Mouse (Mus musculus) midbrain, embryonic 12.5 days (tissue): ENCODE measurements around the gene Cnpy2. TPM values are rescaled to one million over a fixed set of nuclear protein-coding genes. Genes with fewer than 3 reads are reported as not detected.
"Not testable (repeated sequence)": the region's sequence is repeated elsewhere in the genome, so short reads cannot be mapped to it uniquely, and the experiment has no call there.

Experiments used
- ATAC-seq: fragments of 200-750 bp; cut with Nextera tagmentation; 2 replicates; pipeline ENCODE4 v1.8.0; 2017; ENCODE audit warnings: low read depth, moderate TSS enrichment, moderate library complexity; ENCODE audit not compliant: low FRiP score
- H3K27ac ChIP-seq: fragments of 300-500 bp; sonication (generic); replicated peaks from 2 replicates; pipeline ENCODE4 v1.5.1; 2016; ENCODE audit warnings: mild to moderate bottlenecking
- H3K27me3 ChIP-seq: fragments of 300-500 bp; sonication (generic); 2 replicates; pipeline ENCODE4 v1.6.1; 2016; ENCODE audit warnings: mild to moderate bottlenecking
- H3K36me3 ChIP-seq: fragments of 300-500 bp; sonication (generic); 2 replicates; pipeline ENCODE4 v1.6.1; 2016
- H3K4me1 ChIP-seq: fragments of 300-500 bp; sonication (generic); 2 replicates; pipeline ENCODE4 v1.6.1; 2016
- H3K4me2 ChIP-seq: fragments of 300-500 bp; sonication (generic); replicated peaks from 2 replicates; pipeline ENCODE4 v1.6.1; 2016; ENCODE audit warnings: mild to moderate bottlenecking, moderate library complexity
- H3K4me3 ChIP-seq: fragments of 300-500 bp; sonication (generic); 2 replicates; pipeline ENCODE4 v1.5.1; 2016; ENCODE audit warnings: mild to moderate bottlenecking
- H3K9ac ChIP-seq: fragments of 300-500 bp; sonication (generic); replicated peaks from 2 replicates; pipeline ENCODE4 v1.6.1; 2016; ENCODE audit warnings: mild to moderate bottlenecking, moderate library complexity
- H3K9me3 ChIP-seq: fragments of 300-500 bp; sonication (generic); 2 replicates; pipeline ENCODE4 v1.6.1; 2016; ENCODE audit warnings: mild to moderate bottlenecking
- WGBS: fragments of 180-500 bp; shearing (Covaris S2); methylation state at CpG from one replicate; pipeline ENCODE4 v1.1.7; 2016; 5-methylcytosine and 5-hydroxymethylcytosine counted together
- polyA plus RNA-seq: library from polyadenylated mRNA; unstranded; fragments of >200 nt; fragmentation: Nextera tagmentation; extraction: Ambion mirVana; gene quantifications from 2 replicates; pipeline ENCODE4 v1.2.1, GENCODE M21; 2016

Cnpy2 gene
- polyA plus RNA-seq: 219 and 220 TPM in 2 replicates

DNA sequence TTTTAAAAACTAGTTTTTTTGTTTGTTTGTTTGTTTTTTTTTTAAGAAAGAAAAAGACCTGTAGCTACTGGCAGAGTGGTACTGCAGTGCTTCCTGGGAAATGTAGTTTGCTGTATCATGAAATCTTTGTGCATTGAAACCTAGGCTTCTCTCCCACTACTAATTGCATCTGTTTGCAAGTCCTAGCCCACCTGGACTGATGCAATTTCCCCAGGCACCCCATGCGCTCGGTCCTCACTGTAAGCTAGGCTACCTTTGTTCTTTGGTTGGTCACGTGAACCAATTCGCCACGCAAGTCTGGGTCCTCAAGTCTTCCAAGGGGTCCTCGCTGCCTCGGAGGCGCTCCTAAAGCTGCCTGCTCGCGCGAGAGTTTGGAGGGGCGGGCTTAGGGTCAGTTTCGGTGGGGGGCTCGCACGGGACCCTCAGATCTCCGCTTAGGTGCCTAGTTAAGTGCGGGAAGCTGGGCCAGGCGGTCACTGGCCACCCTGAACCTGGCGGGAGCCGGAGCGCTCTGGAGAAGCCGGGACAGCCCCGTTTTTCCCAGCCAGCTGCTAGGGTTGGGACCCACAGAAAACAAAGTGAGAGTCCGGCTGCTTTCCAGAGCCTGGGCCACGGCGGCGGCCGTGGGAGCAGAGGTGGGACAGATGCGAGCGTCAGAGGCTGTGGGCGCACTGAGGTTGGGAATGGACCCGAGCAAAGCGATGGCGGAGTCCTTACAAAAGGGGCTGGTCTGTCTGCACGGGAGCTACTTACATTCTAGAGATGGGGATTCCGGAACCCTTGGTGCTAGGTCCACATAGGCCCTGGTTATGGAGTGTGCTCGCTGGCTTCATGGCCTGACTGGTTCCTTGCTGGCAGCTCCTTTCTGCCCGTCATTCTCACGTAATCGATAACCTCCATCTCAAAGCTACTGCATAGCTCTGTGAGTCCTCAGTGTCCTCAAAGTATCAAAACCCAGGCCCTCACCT lies at the start of gene Cnpy2:
Gene Cnpy2 (plus strand): TSS at position 319 of the 968 bp plus-strand sequence.
- H3K36me3 ChIP-seq: peaks cover 59% of the 10 kb centered on the region
- under 1% methylated on average over 40 of the region's 40 CpGs for WGBS
- no peaks in the 10 kb centered on the region for H3K9me3 ChIP-seq
- ATAC-seq: peak; percentile 97
- H3K9ac ChIP-seq: peak within 1 kb of the TSS; percentile 96
- peak within 1 kb of the TSS; percentile 88 for H3K4me3 ChIP-seq
- peaks cover 19% of the 10 kb centered on the region for H3K4me1 ChIP-seq
- H3K27me3 ChIP-seq: no peaks in the 10 kb centered on the region
- peak within 1 kb of the TSS; percentile 94 for H3K27ac ChIP-seq
- H3K4me2 ChIP-seq: peak within 1 kb of the TSS; percentile 86

DNA sequence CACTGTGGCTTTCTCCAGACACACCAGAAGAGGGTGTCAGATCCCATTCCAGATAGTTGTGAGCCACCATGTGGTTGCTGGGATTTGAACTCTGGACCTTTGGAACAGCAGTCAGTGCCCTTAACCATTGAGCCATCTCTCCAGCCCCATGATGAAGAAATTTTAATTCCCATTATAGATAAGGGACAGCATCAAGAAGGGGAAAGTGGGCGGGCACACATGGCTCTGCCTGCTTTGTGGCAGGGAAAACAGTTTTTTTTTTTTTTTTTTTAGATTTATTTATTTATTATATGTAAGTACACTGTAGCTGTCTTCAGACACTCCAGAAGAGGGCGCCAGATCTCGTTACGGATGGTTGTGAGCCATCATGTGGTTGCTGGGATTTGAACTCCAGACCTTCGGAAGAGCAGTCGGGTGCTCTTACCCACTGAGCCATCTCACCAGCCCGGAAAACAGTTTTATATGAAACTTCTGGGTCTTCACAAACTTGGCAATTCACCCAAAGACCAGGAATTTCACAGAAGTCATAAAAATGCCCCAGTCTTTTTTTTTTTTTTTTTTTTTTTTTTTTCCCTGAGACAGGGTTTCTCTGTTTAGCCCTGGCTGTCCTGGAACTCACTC lies 49.3 kb upstream of the Cnpy2 start:
- H3K4me3 ChIP-seq, H3K4me2 ChIP-seq, H3K4me1 ChIP-seq, H3K27me3 ChIP-seq, H3K36me3 ChIP-seq, H3K27ac ChIP-seq, ATAC-seq, H3K9ac ChIP-seq, H3K9me3 ChIP-seq: not testable (repeated sequence)
- 92% methylated on average over 6 of the region's 7 CpGs for WGBS

- 100% methylated on average over 1 of the region's 1 CpGs for WGBS
- peaks cover 23% of the 10 kb centered on the region for H3K36me3 ChIP-seq
- not testable (repeated sequence) for H3K4me3 ChIP-seq, H3K27ac ChIP-seq, ATAC-seq, H3K27me3 ChIP-seq, H3K4me1 ChIP-seq, H3K9me3 ChIP-seq, H3K9ac ChIP-seq, H3K4me2 ChIP-seq
Observed at GRCm38 (mm10) chr10:128275374-128275773, 46.9 kb upstream of the Cnpy2 start.

GRCm38 (mm10) chr10:128278158-128278557 lies 44.1 kb upstream of the Cnpy2 start:
- no peak for ATAC-seq
- Histone ChIP-seq H3K27ac (no peak overlapping the region), H3K4me2 (no peak overlapping the region), H3K9me3 (no peaks in the 10 kb centered on the region), H3K4me3 (no peak overlapping the region), H3K9ac (no peak overlapping the region), H3K4me1 (no peaks in the 10 kb centered on the region), H3K27me3 (no peaks in the 10 kb centered on the region), H3K36me3 (peaks cover 50% of the 10 kb centered on the region)
- 64% methylated on average over 6 of the region's 6 CpGs for WGBS

DNA sequence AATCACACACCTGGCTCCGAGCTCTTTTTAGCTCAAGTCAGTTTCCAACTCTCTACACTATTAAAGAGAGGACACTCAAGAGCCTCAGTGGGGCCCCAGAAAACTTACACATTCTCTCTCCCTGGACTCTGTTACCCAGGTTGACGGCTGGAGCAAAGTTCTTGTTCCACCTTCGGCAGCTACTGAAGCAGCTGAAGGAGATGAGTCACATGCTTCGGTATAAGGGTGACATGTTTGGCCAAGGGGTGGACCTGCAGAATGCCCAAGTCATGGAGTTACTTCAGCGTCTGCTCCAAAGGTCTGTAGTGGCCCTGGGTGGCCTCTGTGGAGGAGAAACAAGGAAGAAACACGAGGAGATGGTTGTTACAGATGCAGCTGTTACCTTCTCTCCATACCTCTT lies 41.3 kb upstream of the Cnpy2 start:
- no peaks in the 10 kb centered on the region for H3K9me3 ChIP-seq
- H3K4me3 ChIP-seq: no peak overlapping the region
- no peaks in the 10 kb centered on the region for H3K27me3 ChIP-seq
- H3K4me2 ChIP-seq: no peak overlapping the region
- no peak overlapping the region for H3K9ac ChIP-seq
- no peak for ATAC-seq
- 93% methylated on average over 6 of the region's 6 CpGs for WGBS
- no peaks in the 10 kb centered on the region for H3K4me1 ChIP-seq
- peaks cover 71% of the 10 kb centered on the region for H3K36me3 ChIP-seq
- no peak overlapping the region for H3K27ac ChIP-seq

DNA sequence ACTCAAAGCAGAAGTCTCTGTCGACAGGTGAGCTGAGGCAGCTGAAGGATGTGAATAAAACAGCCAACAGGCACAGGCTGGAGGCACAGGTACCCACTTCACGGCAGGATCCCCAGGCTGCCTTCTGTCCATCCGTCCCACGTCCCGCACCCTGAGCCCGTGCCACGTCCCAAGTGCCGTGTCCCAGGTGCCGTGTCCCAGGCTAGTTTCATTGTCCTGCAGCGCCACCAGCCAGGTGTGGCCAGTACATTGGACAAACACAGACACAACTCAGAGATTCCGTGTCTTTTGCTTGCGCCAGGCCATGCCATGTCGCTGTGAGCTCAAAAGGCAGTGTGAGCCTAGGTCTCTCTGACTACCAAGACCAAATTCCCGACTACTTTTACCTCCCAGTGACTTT lies 40.6 kb upstream of the Cnpy2 start:
- WGBS: 92% methylated on average over 14 of the region's 14 CpGs
- Histone ChIP-seq H3K9ac (no peak overlapping the region), H3K4me3 (no peak overlapping the region), H3K27me3 (no peaks in the 10 kb centered on the region), H3K27ac (no peak overlapping the region), H3K4me2 (no peak overlapping the region), H3K9me3 (no peaks in the 10 kb centered on the region), H3K36me3 (peaks cover 74% of the 10 kb centered on the region), H3K4me1 (no peaks in the 10 kb centered on the region)
- ATAC-seq: no peak

GRCm38 (mm10) chr10:128282886-128283450 lies 39.3 kb upstream of the Cnpy2 start:
- WGBS: 89% methylated on average over 20 of the region's 20 CpGs
- Histone ChIP-seq H3K4me3 (no peak overlapping the region), H3K4me1 (no peaks in the 10 kb centered on the region), H3K9ac (no peak overlapping the region), H3K9me3 (no peaks in the 10 kb centered on the region), H3K27ac (no peak overlapping the region), H3K4me2 (no peak overlapping the region), H3K36me3 (peaks cover 73% of the 10 kb centered on the region), H3K27me3 (no peaks in the 10 kb centered on the region)
- no peak for ATAC-seq

GRCm38 (mm10) chr10:128283604-128284579 lies 38.4 kb upstream of the Cnpy2 start:
- Histone ChIP-seq H3K4me1 (no peaks in the 10 kb centered on the region), H3K27me3 (no peaks in the 10 kb centered on the region), H3K4me2 (no peak overlapping the region), H3K27ac (no peak overlapping the region), H3K36me3 (peaks cover 76% of the 10 kb centered on the region), H3K9ac (no peak overlapping the region), H3K9me3 (no peaks in the 10 kb centered on the region), H3K4me3 (no peak overlapping the region)
- no peak for ATAC-seq
- 64% methylated on average over 31 of the region's 31 CpGs for WGBS

DNA sequence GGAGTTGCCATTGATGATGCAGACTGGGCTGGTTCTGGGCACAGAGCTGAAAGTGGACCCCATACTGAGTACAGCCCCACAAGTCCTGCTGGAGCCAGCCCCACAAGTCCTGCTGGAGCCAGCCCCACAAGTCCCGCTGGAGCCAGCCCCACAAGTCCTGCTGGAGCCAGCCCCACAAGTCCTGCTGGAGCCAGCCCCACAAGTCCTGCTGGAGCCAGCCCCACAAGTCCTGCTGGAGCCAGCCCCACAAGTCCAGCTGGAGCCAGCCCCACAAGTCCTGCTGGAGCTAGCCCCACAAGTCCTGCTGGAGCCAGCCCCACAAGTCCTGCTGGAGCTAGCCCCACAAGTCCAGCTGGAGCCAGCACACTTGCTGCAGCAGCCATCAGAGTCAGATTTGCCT lies 31.7 kb upstream of the Cnpy2 start:
- not testable (repeated sequence) for H3K9ac ChIP-seq, H3K4me1 ChIP-seq, H3K27me3 ChIP-seq, H3K27ac ChIP-seq, H3K4me3 ChIP-seq, H3K9me3 ChIP-seq, H3K4me2 ChIP-seq, ATAC-seq
- 90% methylated on average over 1 of the region's 1 CpGs for WGBS
- peaks cover 51% of the 10 kb centered on the region for H3K36me3 ChIP-seq

DNA sequence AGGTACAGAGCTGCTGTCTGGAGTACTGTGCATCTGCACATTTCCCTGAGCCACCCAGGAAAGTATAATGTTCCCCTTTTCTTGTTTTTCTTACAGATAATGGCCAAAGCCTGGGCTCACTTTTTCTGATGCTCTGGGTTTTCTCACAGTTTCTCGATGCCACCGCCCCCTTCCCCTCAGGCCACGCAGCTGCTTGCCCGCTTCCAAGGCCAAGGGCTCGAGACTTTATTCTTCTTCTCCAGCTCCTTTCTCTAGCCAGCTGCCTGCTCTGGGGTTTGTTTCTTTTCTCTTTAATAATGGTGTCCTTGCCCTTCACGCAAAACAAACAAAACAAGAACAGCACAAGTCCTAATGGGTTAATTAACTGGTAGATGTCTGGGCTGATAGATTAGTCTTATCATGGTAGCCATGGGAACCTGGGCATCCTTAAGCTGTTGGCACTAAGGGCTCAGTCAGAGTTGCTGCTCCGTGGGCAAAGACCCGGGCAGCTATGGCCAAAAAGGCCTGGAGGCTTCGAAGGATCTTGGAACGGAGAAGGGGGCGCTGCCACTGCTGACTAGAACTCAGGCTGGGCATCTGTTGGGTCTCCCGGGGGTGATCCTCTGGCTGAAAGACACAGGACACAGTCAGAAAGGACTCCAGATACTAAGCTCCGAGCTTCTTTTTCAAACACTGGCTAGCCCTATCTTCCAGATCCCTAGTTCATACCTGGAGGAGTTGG lies 25.7 kb upstream of the Cnpy2 start:
- Histone ChIP-seq H3K4me1 (no peaks in the 10 kb centered on the region; the same call in 1 of the 2 replicates), H3K9me3 (no peaks in the 10 kb centered on the region), H3K36me3 (peaks cover 15% of the 10 kb centered on the region), H3K9ac (no peak overlapping the region), H3K27me3 (no peaks in the 10 kb centered on the region), H3K27ac (no peak overlapping the region), H3K4me2 (no peak overlapping the region), H3K4me3 (no peak overlapping the region)
- WGBS: 78% methylated on average over 13 of the region's 13 CpGs
- ATAC-seq: no peak

DNA sequence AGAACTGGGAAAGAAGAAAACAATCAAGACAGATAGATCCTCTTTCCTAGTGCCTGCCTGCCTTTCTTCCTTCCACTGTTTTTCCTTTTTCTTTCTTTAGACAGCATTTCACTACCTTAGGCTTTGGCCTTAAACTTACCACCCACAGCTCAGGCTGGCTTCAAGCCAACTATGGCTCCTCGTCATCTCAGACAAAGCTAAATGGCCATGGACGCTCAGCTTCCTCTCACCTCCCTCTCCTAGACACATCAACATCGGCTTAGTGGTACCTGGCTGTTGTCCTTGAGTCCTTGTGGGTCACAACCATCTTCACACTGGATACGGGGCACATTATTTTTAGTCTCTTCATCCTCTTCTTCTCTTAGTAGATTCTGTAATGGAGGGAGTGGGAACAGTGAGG lies 25.0 kb upstream of the Cnpy2 start:
- Histone ChIP-seq H3K27ac (no peak overlapping the region), H3K4me1 (peaks cover 2% of the 10 kb centered on the region), H3K4me2 (no peak overlapping the region), H3K9ac (no peak overlapping the region), H3K4me3 (no peak overlapping the region), H3K9me3 (no peaks in the 10 kb centered on the region), H3K36me3 (peaks cover 8% of the 10 kb centered on the region; the same call in 1 of the 2 replicates), H3K27me3 (no peaks in the 10 kb centered on the region)
- 85% methylated on average over 4 of the region's 4 CpGs for WGBS
- ATAC-seq: no peak
